Mouse (Mus musculus): ENCODE measurements around the gene Olfr527. TPM values are rescaled to one million over a fixed set of nuclear protein-coding genes. Genes with fewer than 3 reads are reported as not detected.

Olfr527 gene
- not detected for total RNA-seq (2021)
- long read RNA-seq, experiment 1, result 0 reads
- long read RNA-seq, experiment 2, result 0 reads

- DNase-seq (ENCODE audit: low spot score in 2 of 2), result no peak
These were observed at the start of gene Olfr527 for GRCm38 (mm10) chr7:140333717-140334116. TSS of gene Olfr527 (plus strand) at chr7:140334017.

GRCm38 (mm10) chr7:140295746-140296145 lies 38.1 kb upstream of the Olfr527 start:
- DNase-seq (ENCODE audit: low spot score in 2 of 2), result no peak

DNA sequence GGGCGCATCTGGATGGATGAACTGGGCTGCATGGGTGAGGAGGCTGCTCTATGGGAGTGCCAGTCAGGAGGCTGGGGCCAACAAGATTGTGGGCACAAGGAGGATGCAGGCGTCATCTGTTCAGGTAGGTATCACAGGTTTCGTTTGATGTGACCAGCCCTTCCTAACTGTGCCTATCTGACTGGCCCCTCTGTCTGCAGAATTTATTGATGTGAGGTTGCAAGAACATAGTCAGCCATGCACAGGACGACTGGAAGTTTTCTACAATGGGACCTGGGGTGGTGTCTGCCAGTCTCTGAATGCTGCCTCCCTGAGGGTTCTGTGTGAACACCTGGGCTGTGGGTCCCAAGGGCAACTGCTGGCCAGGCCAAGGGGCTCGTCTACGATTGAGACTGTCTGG lies 36.9 kb upstream of the Olfr527 start:
- no peak for DNase-seq (ENCODE audit: low spot score in 2 of 2)

DNA sequence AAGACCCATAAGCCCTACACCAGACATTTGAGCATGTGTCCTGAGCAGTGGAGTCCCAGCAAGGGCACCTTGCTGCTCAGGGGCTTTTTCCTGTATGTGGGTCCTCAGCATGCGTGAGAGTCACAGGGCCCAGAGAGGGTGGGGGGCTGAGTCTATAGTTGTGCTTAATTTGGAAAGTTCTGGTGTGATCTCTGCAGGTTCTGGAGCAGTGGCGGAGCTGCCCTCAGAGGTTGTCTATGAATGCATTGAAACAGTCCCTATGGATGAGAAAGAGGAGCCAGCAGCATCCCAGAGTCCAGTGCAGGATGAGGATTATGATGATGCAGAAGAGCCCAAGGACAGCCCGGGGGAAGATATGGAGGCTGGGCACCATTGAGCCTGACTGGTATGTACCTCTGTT lies 34.4 kb upstream of the Olfr527 start:
- DNase-seq (ENCODE audit: low spot score in 2 of 2), result no peak

DNA sequence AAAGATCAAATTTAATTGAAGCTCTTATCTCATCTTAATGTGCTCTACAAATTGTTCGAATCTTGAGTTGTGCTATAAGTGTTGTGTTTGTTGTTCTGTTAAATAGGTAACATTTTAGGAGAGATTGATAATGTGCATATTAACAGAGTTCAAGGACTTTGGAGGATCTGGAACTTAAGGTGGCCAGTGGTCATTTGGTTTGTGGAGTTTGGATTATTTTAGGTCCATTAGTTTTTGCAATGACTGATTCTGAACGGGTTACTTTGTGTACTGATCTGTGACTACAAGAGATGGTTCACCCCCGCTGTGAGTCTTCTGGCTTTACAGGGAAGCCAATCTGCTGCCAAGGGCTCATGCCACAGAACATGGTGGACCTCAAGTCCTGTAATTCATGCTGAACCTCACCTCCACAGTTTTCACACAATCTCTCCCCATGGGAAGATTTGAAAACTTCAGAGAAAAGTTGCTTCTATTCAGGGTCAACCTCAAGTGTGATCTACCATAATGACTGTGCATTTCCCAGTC lies 13.9 kb upstream of the Olfr527 start:
- DNase-seq (ENCODE audit: low spot score in 2 of 2), result no peak

DNA sequence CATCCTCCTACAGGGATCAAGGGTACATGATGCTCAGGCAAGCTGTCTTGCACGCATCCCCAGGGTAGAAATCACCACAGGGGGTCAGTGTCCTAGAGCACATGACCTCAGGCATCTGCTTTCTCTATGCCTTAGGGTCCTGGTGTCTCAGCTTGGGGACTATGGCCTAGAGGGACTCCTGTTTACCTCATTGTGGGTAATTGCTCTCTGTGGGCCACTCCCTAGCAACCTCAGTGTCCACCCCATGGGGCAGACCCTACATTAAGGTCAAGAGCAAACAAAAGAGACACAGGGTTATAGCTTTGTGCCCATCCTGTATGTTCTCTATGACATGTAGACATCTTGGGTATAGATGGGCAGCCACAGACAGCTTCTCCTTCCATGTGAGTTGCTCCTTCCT lies 13.3 kb upstream of the Olfr527 start, which contains the start of gene Olfr525:
Olfr525 (plus strand) TSS at position 301 of the 400 bp plus-strand sequence.
- DNase-seq (ENCODE audit: low spot score in 2 of 2), result no peak

DNA sequence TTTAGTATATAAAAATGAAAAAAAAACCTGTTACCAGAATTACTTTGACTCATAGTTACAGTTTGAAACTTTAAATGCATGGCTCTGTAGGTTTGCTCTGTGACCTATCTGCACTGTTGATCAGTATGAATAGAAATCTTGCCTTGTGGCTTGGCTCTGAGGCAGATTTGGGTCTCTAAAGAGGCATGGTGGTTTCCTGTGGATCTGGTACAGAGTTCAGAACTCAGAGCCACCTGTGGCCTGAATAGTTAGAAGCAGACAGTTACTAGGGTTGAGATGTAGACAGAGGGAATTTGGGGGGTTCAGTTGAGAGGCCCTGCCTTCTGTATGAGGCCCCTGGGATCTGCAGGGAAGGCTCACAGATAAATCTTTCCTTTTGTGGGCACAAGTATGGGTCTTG lies 12.7 kb upstream of the Olfr527 start:
- no peak for DNase-seq (ENCODE audit: low spot score in 2 of 2)

GRCm38 (mm10) chr7:140329766-140330304 lies 4.0 kb upstream of the Olfr527 start:
- DNase-seq (ENCODE audit: low spot score in 2 of 2), result no peak

DNA sequence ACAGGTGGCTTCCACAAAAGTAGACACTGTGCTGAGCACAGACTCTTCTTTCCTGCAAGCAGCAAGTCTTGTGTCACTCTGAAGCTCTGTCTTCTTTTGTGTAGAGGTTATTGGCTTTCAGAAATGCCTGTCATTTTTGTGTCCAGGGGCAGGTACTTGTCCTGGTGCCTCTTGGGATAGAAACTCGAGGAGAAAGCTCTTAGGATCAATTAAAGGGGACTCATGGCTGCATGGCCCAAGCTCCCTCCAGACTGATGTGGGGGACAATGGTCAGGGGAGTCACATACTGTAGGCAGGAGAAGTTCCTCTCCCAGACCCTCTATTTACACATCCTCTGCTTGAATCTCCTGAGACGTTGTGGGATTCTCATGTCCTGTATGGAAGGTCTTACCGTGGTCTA lies 27.8 kb downstream of the Olfr527 start, which contains the start of gene Olfr60:
Olfr60 (minus strand) TSS at position 101 of the 400 bp plus-strand sequence.
- DNase-seq (ENCODE audit: low spot score in 2 of 2), result no peak

DNA sequence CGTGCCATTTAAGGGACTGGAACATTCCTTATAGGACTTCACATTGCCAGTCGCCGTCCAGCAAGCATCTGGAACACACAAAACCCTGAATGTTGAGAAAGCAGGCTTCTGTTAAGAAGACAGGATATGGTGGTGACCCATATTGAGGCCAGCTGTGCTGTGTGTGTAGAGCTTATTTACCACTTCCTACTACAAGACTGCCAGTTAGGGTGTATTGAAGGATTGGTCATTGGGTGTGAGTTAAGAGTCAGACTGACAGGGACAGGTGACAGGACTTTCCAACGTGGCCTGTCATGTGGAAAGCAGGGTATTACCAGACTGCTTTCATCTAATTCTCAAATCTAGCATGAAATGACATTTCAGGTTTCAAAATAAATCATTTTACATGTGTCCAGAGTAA lies 40.5 kb downstream of the Olfr527 start:
- no peak for DNase-seq (ENCODE audit: low spot score in 2 of 2)

GRCm38 (mm10) chr7:140376231-140376630 lies 42.4 kb downstream of the Olfr527 start, which contains the start of gene Olfr530:
TSS of gene Olfr530 (minus strand) at chr7:140376331.
- DNase-seq (ENCODE audit: low spot score in 2 of 2), result no peak

DNA sequence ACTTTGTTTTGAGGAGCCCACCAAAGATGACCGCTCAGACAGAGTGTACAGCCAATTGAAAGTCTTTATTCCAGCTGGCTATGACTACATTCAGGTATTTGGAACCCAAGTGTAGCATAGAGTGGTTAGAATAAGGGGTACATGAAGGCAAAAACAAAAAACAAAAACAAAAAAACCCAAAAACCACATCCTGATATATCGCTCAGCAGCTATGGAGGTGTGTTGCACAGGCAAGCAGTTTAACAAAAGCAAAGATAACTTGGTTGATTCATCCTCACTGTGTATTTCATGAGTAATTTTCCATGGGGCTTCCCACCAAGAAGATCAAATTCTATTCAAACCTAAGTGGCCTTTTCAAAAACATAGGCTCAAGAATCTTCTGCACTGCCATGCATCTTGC lies 43.1 kb downstream of the Olfr527 start:
- no peak for DNase-seq (ENCODE audit: low spot score in 2 of 2)

Other genes with a start within 250 kb of the Olfr527 start
- gene Prap1, start 240.6 kb upstream of the Olfr527 start, total RNA-seq (2021), result not detected
- gene Fuom, start 231.6 kb upstream of the Olfr527 start, total RNA-seq (2021), result 10 to 100 TPM; 55.7 to 64.0 TPM
- 10 to 100 TPM; 15.1 to 16.8 TPM for gene Paox, start 218.2 kb upstream of the Olfr527 start, total RNA-seq (2021)
- 100 to 1,000 TPM; 472 to 511 TPM for gene Echs1, start 217.5 kb upstream of the Olfr527 start, total RNA-seq (2021)
- 10 to 100 TPM; 28.6 to 31.4 TPM for gene Mtg1, start 196.5 kb upstream of the Olfr527 start, total RNA-seq (2021)
- under 1 TPM; 0.58 to 0.80 TPM for gene Sprn, start 179.1 kb upstream of the Olfr527 start, total RNA-seq (2021)
- not detected for gene Olfr522, start 169.3 kb upstream of the Olfr527 start, total RNA-seq (2021)
- not detected for gene Olfr523, start 160.8 kb upstream of the Olfr527 start, total RNA-seq (2021)
- gene Olfr524, start 128.1 kb upstream of the Olfr527 start, total RNA-seq (2021), result not detected
- not detected for gene Cd163l1, start 115.8 kb upstream of the Olfr527 start, total RNA-seq (2021)
- not detected for gene 5830411N06Rik, start 86.7 kb upstream of the Olfr527 start, total RNA-seq (2021)
- not detected for gene Olfr525, start 13.2 kb upstream of the Olfr527 start, total RNA-seq (2021)
- not detected for gene Olfr60, start 27.7 kb downstream of the Olfr527 start, total RNA-seq (2021)
- not detected for gene Olfr530, start 42.3 kb downstream of the Olfr527 start, total RNA-seq (2021)
- not detected for gene Olfr531, start 68.9 kb downstream of the Olfr527 start, total RNA-seq (2021)
- not detected for gene Olfr532, start 87.6 kb downstream of the Olfr527 start, total RNA-seq (2021)
- gene Olfr533, start 129.4 kb downstream of the Olfr527 start, total RNA-seq (2021), result not detected
- not detected for gene Olfr535, start 150.2 kb downstream of the Olfr527 start, total RNA-seq (2021)
- gene Olfr536, start 173.4 kb downstream of the Olfr527 start, total RNA-seq (2021), result not detected
- gene Olfr538, start 233.9 kb downstream of the Olfr527 start, total RNA-seq (2021), result not detected

Data from adrenal gland, adult 18-20 months (tissue).